Mouse (Mus musculus) ovary, postnatal 36 days (tissue): ENCODE measurements at regions not wholly inside any gene's neighbourhood (a gene's known extent, or its start where the extent isn't known, plus 50 kb on each side); places are given as distances from the start of the nearest gene placed in this dataset.

Source experiments
- DNase-seq: peaks from one replicate; pipeline ENCODE4 v3.0.0; 2022; ENCODE audit warnings: low spot score, mixed read lengths

GRCm38 (mm10) chr11:64655162-64655561, 218.7 kb upstream of the F930015N05Rik start:
- DNase-seq = no peak

DNA sequence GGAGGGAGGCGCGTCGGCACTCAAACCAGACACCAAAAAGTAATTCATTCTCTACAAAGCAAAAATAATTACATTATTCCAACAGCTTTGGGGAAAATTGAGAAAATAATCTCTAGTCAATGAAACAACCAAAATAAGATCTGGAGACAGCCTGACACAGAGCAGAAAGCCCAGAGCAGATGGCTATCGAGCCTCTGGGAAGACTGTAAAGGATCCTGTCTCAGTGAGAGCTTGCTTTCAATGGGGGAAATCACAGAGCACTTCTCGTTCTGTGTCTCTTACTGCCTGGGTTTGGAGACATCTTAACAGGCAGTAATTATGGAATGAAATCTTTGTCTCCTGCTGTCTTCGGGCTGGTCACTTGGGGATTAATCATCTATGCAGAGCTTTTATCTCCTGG, 226.7 kb upstream of the F930015N05Rik start:
- no peak for DNase-seq

DNA sequence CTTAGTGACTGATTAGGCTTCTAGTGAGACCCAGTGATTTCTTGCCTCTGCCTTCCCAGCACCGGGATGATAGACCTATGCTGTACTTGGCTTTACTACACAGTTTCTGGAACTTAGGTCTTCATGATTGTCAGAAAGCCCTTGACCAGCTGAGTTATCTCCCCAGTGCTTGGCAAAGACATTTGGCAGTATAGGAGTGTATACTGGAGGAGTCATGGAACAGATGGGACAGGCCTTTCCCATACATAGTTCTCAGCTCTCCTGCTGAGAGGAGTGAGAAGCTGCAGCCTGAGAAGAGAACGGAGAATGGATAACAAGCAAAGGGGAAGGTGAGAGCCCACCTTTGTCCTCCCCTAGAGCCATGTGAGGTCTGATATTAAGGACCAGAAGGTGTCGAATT, 230.6 kb upstream of the F930015N05Rik start:
- DNase-seq = no peak

GRCm38 (mm10) chr11:64667521-64667920, 231.1 kb upstream of the F930015N05Rik start:
- no peak for DNase-seq

GRCm38 (mm10) chr11:64671898-64672297, 235.4 kb upstream of the F930015N05Rik start:
- DNase-seq = no peak

GRCm38 (mm10) chr11:64673546-64673945, 237.1 kb upstream of the F930015N05Rik start:
- no peak for DNase-seq

DNA sequence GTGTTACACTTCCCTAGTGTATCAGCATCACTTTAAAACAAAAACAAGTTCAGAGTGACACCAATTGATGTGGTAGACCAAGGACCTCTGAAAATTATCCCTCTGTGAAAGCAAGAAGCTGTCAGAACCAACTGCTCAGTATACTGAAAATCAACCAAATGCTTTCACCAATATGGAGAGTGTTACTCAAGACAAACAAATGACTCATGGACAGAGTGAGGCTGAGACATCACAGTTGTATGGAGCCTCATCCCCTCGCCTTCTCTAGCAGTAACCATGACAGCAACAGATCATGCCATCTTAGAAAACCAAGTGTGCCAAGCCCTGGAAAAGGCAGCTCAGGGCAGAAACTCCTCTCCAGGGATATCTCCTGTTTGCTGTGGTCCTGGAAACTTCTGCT, 267.3 kb upstream of the F930015N05Rik start:
- no peak for DNase-seq

GRCm38 (mm10) chr11:64711801-64712200, 267.0 kb upstream of the Elac2 start:
- DNase-seq = no peak

GRCm38 (mm10) chr11:64715182-64715581, 263.7 kb upstream of the Elac2 start:
- no peak for DNase-seq

DNA sequence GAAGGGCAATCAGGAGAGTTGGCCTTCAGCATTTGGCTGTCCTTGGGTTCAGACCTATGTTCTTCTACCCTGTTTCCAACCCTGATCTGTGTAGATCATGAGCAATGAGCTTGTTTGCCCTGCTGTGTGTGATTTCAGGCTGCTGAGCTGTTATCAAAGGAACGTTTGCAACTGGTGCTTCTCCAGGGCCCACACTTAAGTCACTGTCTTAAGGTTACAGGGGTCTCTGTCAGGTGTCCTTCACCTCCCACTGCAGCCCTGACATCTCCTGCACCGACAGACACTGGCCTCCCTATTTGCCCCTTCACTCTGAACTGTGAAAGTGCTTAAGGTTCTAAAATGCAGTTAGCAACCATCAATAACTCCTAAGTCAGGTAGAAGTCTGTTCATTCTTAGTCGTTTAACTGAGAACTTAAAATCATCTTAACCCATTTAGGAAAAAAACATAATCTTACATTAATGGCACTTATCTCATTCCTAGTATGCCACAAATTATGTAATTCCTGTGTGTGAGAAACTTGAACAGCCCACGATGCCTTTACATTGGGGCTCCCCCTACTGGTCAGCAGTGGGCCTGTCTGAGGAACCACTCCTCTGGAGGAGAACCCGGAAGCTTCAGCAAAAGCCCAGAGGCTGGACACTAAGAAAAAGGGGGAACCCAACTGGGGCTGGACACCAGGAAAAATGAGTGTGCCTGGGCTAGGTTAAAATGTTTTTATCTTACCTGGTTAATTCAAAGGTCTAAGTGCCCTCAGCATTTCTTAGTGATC, 260.3 kb upstream of the Elac2 start:
- peak; percentile 77 for DNase-seq

DNA sequence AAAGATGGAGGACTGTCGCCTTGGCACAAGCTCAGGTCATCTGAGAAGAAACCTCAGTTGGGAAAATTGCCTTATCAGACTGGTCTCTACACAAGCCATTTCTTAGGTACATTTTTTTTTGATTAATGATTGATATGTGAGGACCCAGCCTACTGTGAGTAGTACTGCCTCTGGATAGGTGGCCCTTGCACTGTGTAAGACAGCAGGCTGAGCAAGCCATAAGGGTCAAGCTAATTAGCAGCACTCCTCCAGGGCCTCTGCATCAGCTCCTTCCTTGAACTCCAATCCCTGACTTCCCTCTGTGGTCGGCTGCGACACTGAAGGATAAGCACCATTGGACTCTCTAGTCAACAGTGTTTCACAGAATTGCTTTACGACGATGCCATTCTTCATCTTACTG, 252.6 kb upstream of the Elac2 start:
- no peak for DNase-seq

- DNase-seq = peak; percentile 7
Measured at GRCm38 (mm10) chr11:64727841-64728421, 250.9 kb upstream of the Elac2 start.

DNA sequence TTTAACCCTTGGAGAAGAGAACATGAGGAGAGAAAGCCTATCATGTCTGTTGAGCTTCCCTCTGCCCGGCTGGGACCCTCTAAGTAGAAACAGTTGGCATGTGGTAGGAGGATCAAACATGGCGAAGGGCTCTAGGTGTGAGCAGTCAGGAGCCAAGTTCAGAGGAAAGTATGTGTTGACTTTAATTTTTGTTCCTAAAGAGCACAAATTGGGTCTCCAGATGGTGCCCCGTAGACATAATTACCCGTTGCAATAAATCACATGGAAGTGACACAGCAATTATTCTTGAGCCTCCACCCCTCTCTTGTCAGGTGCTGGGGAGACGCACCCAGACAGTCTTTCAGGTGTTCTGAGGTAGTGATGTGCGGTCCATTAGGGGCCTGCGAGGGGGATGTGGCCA, 239.9 kb upstream of the Elac2 start:
- DNase-seq = no peak

- no peak for DNase-seq
Measured at GRCm38 (mm10) chr11:64743753-64744152, 235.1 kb upstream of the Elac2 start.

DNA sequence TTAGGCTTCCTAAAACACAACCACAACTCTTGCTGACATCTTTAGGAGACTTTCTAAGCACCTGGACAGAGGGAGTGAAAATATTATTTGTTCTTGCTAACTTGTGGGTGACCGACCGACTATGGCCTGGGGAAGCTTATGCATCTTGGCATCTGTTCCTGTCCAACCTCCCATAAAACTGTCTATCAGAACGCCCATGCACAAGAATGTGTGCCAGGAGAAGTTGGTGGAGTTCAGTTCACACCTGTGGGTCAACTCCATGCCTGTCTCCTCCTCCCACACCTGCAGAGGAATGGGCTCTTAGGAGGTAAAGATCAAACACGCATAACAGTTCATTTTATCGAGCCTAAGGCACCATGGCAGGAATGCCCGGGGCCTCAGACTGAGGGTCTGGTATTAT, 232.7 kb upstream of the Elac2 start:
- DNase-seq = no peak

DNA sequence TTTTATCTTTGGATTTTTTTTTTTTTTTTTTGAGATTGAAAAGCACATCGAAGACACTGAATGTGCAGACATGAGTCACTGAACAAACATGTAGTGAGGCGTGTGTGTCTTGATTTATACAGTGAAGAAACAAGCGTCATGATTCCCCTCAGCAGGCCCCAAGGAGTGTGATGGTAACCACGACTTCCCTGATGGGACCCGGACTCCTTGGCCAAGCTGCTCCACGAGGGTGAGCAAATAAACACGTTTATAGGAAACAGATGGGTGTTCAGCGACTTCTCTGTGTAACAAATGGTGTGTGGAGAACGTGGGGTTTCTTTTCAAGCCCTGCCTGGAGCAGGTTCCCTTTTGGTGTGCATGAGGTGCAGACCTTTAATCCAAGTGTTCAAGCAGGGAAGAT, 228.9 kb upstream of the Elac2 start:
- DNase-seq = no peak

GRCm38 (mm10) chr11:64752299-64752698, 226.5 kb upstream of the Elac2 start:
- no peak for DNase-seq

GRCm38 (mm10) chr11:64752816-64753215, 226.0 kb upstream of the Elac2 start:
- DNase-seq = no peak

DNA sequence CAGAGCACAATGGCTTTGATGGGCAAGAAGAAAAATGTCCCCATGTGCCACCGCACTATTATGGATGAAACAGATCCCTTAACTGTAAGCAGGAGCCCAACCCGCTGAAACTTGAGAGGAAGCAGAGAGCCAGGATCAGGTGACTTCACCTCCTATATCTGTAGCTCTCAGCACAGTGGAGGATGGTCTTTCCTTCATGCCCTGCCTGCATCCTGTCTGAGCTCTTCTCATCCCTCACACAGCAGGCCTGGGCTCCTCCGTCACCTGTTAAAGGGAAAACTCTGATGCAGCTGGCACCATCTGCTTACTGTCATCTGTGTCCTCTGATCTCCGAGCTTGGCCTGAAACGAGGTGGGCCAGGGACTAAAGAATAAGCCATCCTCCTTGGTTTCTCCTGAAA, 224.8 kb upstream of the Elac2 start:
- no peak for DNase-seq

DNA sequence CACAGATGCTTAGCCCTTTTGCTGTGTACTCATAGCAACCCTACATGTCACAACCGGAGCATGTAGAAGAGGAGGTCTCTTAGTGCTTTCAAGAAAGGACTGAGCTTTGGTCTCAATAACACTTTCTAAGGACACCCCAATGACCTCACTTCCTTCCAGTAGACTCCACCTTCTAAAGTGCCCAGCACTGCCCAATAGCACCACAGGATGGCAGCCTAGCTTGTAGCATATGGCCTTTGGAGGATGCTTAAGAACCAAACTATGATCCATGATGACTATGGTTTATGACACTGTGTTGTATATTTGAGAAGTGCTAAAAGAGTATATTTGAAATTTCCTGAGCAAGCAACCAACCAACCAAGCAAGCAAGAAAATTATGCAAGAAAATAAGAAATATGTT, 223.3 kb upstream of the Elac2 start:
- DNase-seq = no peak

DNA sequence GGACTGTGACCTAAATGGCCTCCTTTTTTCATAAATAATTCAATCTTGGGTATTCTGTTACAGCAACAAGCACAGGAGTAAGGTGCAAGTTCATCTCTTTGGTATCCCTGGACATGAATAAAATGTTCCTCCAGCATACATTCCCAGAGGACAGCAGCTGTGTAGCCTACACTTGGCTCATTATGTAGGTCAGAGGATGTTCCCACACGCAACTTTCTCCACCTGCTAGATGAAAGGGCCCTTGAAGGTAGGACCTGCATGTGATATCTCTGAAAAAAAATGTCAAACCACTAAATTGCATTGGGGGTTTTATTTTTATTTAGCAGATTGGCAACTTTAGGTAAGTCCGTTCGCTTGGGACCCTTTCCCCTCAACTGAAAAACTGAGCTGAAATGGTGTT, 218.2 kb upstream of the Elac2 start:
- no peak for DNase-seq

DNA sequence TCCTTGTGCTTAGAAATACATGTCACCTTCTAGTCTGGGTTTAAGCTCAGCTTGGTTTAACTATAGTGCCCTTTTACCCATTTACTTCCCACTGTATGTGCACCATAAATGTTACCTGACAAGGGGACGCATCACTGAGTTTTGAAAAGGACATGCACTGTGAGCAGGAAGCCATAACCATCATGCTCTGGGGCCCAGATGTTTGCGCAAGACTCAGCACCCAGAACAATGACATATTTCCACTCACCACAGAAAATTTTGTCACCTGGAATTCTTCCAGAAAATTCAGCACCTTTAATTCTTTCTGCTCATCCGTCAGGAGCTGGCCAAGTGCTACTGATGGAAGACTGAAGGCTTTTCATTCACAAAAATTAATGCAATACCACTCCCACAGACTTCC, 216.1 kb upstream of the Elac2 start:
- DNase-seq = no peak

GRCm38 (mm10) chr11:64764056-64764455, 214.8 kb upstream of the Elac2 start:
- no peak for DNase-seq

GRCm38 (mm10) chr11:64776691-64777090, 202.1 kb upstream of the Elac2 start:
- no peak for DNase-seq
